Mouse (Mus musculus) midbrain, embryonic 16.5 days (tissue): ENCODE measurements around the gene Kcnip4. TPM values are rescaled to one million over a fixed set of nuclear protein-coding genes. Genes with fewer than 3 reads are reported as not detected.
A peak's percentile ranks its signal among the peaks of the same experiment; 100 is the strongest.

Experiments
- ATAC-seq: fragments of 200-750 bp; cut with Nextera tagmentation; 2 replicates; pipeline ENCODE4 v1.8.0; 2017; ENCODE audit warnings: moderate TSS enrichment
- H3K27ac ChIP-seq: fragments of 300-500 bp; sonication (generic); 2 replicates; pipeline ENCODE4 v1.5.1; 2014; ENCODE audit warnings: mild to moderate bottlenecking, low read length, mixed read lengths
- H3K27me3 ChIP-seq: fragments of 300-500 bp; sonication (generic); 2 replicates; pipeline ENCODE4 v1.6.1; 2014; ENCODE audit warnings: low read depth, low read length, mixed read lengths; ENCODE audit not compliant: control insufficient read depth, insufficient read depth
- H3K36me3 ChIP-seq: fragments of 300-500 bp; sonication (generic); 2 replicates; pipeline ENCODE4 v1.6.1; 2014; ENCODE audit warnings: mild to moderate bottlenecking, low read length, moderate library complexity, mixed read lengths; ENCODE audit not compliant: control insufficient read depth, insufficient read depth
- H3K4me1 ChIP-seq: fragments of 300-500 bp; sonication (generic); 2 replicates; pipeline ENCODE4 v1.6.1; 2014; ENCODE audit warnings: mild to moderate bottlenecking, low read length, mixed read lengths; ENCODE audit not compliant: control insufficient read depth, insufficient read depth
- H3K4me2 ChIP-seq: fragments of 300-500 bp; sonication (generic); 2 replicates; pipeline ENCODE4 v1.6.1; 2014; ENCODE audit warnings: mild to moderate bottlenecking, low read length, mixed read lengths
- H3K4me3 ChIP-seq: fragments of 300-500 bp; sonication (generic); 2 replicates; pipeline ENCODE4 v1.5.1; 2014; ENCODE audit warnings: low read depth, mild to moderate bottlenecking, low read length, moderate library complexity, mixed read lengths
- H3K9ac ChIP-seq: fragments of 300-500 bp; sonication (generic); 2 replicates; pipeline ENCODE4 v1.6.1; 2014; ENCODE audit warnings: low read depth, low read length, mixed read lengths
- H3K9me3 ChIP-seq: fragments of 300-500 bp; sonication (generic); replicated peaks from 2 replicates; pipeline ENCODE4 v1.6.1; 2014; ENCODE audit warnings: mild to moderate bottlenecking, low read length, mixed read lengths; ENCODE audit not compliant: control insufficient read depth, poor library complexity, severe bottlenecking
- WGBS: fragments of 180-500 bp; shearing (Covaris S2); extraction: QIAGEN DNeasy Blood & Tissue Kit; methylation state at CpG from one replicate; pipeline ENCODE4 v1.1.7; 2014; 5-methylcytosine and 5-hydroxymethylcytosine counted together
- polyA plus RNA-seq: library from polyadenylated mRNA; unstranded; fragments of >200 nt; fragmentation: Nextera tagmentation; extraction: Ambion mirVana; gene quantifications from 2 replicates; pipeline ENCODE4 v1.2.1, GENCODE M21; 2015

The Kcnip4 gene
- polyA plus RNA-seq, 1 experiment from 2014 or later, result 22.7 TPM

DNA sequence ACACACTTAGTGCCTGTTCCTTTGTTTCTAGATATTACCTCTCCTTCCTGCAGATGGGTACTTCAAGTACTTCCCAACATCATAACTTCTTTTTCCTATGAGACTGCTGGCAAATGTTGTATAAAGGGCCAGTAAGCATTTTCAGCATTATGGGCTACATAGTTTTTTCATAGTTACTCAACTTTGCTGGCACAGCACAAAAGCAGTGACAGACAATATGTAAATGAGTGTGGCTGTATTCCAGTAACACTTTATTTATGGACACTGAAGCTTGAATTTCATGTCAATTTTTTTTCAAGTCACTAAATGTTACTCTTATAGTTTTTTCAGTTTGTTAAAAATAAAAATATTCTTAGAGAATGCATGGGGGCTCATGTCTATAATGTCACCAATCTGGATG is 105.0 kb downstream of the Kcnip4 start:
- no peak for ATAC-seq
- H3K36me3 ChIP-seq, result no peaks in the 10 kb centered on the region
- H3K4me2 ChIP-seq, result no peak overlapping the region
- H3K27ac ChIP-seq, result no peak overlapping the region
- no peak overlapping the region for H3K9ac ChIP-seq
- H3K4me3 ChIP-seq, result no peak overlapping the region
- no peaks in the 10 kb centered on the region for H3K4me1 ChIP-seq
- no peaks in the 10 kb centered on the region for H3K27me3 ChIP-seq
- no peaks in the 10 kb centered on the region for H3K9me3 ChIP-seq

DNA sequence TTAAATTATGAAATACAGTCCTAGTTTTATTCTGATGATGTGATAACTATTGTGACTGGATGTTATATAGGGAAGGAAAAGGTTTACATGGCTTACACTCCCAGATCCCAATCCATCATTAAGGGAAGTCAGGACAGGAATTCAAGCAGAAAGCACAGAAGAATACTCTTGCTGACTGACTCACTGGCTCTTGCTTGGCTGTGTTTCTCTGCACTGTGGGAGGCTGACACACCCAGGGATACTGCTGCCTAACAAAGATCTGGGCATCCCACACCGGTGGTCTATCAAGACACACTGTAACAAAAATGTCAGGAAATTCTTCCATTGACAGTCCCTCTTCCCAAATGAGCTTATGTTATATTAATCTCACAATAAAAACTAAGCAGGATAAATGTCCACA is 116.4 kb downstream of the Kcnip4 start:
- Histone ChIP-seq H3K4me3 (no peak overlapping the region), H3K9ac (no peak overlapping the region), H3K36me3 (no peaks in the 10 kb centered on the region), H3K27ac (no peak overlapping the region), H3K4me2 (no peak overlapping the region), H3K4me1 (no peaks in the 10 kb centered on the region), H3K27me3 (no peaks in the 10 kb centered on the region), H3K9me3 (no peaks in the 10 kb centered on the region)
- ATAC-seq, result no peak
- WGBS, result 75% methylated on average over 1 of the region's 1 CpGs

DNA sequence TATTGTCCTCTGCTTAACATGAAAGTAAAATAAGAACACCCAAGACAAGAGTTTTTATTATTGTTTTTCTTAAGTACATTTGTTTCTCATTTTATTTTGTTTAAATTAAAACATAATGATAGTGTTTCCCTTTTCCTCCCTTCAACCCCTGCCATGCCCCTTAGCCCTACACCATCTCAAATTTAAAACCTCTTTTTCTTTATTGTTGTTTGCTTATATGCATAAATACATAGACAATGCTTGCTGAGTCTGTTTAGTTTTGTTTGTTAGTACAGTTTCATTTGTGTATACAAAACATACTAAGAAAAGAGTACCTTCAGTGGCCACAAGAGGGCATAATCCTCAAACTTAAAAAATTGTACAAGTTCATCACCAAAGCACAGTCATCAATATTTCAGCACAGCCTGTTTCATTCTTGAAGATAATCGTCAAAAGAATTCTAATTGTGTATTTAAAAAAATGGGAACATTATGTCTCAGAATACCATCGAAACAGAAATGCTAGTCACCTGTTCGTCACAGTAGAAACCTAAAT is 154.1 kb downstream of the Kcnip4 start:
- 41% methylated on average over 3 of the region's 3 CpGs for WGBS
- Histone ChIP-seq H3K9ac (no peak overlapping the region), H3K4me3 (no peak overlapping the region), H3K4me1 (no peaks in the 10 kb centered on the region), H3K27me3 (no peaks in the 10 kb centered on the region), H3K4me2 (no peak overlapping the region), H3K9me3 (no peaks in the 10 kb centered on the region), H3K36me3 (no peaks in the 10 kb centered on the region), H3K27ac (no peak overlapping the region)
- ATAC-seq, result peak; percentile 16; the same call in 1 of the 2 replicates

DNA sequence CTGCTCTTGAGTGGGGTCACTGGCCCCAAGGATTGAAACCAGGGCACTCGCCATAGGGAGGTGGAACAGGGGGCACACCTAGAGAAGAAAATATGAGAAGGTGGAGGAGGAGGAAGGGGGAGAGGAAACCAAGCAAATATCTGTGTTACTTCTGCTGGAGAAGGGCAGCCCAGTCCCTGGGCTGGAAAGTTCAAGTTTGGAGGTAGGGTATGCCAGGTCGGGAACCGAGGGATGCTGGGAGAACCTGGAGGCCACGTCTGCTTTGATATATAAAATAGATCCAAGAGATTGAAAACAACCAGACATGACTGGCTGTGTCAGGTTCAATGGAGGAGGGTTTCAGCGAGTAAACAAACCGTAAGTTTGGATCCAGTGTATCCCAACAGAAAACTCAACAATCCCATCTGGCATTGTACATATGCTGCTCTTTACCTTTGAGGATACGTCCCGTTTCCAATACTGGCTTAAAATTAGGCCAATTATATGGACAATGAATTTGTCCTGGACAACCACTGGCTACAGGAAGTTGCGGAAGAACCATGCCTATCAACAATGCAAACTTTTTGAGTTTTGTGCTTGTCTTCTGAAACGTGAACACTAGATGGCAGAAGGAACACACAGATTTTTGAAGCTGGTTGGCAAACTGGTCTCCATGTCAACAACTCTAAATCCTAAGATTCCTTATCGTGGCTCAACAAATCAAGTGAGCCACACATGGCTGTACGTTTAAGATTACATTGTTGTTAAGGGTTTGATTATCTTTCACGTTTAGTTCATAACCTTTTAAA is 155.9 kb downstream of the Kcnip4 start:
- no peak overlapping the region for H3K4me3 ChIP-seq
- H3K4me1 ChIP-seq, result no peaks in the 10 kb centered on the region
- ATAC-seq, result peak; percentile 47; the same call in 1 of the 2 replicates
- H3K36me3 ChIP-seq, result no peaks in the 10 kb centered on the region
- H3K4me2 ChIP-seq, result no peak overlapping the region
- no peaks in the 10 kb centered on the region for H3K27me3 ChIP-seq
- H3K9ac ChIP-seq, result no peak overlapping the region
- 51% methylated on average over 13 of the region's 13 CpGs for WGBS
- H3K27ac ChIP-seq, result no peak overlapping the region
- no peaks in the 10 kb centered on the region for H3K9me3 ChIP-seq

DNA sequence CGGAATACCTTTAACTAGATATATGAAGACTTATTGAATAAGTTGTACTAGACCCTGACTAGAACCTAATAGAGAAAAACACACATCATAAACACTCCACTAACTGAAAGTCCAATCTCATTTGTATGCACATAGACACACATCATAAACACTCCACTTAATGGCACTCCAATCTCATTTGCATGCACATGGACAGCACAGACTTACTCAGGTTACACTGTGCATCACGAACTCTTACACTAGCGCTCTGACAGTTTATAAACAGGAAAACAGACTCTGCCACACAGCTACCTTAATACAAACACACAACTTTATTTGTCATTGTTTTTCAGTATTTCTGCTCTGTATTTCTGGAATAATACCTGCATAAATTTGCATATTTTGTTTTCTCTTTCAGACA is 168.3 kb downstream of the Kcnip4 start:
- Histone ChIP-seq H3K9me3 (no peaks in the 10 kb centered on the region), H3K27me3 (no peaks in the 10 kb centered on the region), H3K36me3 (no peaks in the 10 kb centered on the region), H3K9ac (no peak overlapping the region), H3K27ac (no peak overlapping the region), H3K4me1 (no peaks in the 10 kb centered on the region), H3K4me2 (no peak overlapping the region), H3K4me3 (no peak overlapping the region)
- WGBS, result 78% methylated on average over 3 of the region's 3 CpGs
- ATAC-seq, result peak; percentile 54; the same call in 1 of the 2 replicates

DNA sequence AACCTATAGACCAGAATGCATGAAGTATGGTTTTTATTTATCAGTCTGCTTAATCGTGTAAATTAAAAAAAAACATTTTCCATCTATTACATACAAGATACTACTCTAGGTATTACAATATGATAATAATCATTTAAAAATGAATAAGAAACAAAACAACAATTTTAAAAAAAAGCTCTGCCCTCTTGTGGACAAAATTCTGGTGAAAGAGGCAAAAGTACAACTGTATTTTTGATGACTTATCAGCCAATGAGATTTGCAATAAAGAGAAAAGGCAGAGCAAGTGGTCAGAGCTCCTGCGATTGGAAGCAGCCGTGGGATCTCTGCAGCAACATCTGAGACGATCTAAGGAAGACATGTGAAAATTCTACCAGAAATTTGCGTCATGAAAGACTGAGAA is 172.6 kb downstream of the Kcnip4 start:
- H3K27ac ChIP-seq, result no peak overlapping the region
- H3K4me1 ChIP-seq, result no peaks in the 10 kb centered on the region; the same call in 1 of the 2 replicates
- no peak for ATAC-seq
- H3K9me3 ChIP-seq, result no peaks in the 10 kb centered on the region
- H3K4me2 ChIP-seq, result no peak overlapping the region
- no peaks in the 10 kb centered on the region for H3K27me3 ChIP-seq
- no peak overlapping the region for H3K4me3 ChIP-seq
- 78% methylated on average over 5 of the region's 5 CpGs for WGBS
- no peaks in the 10 kb centered on the region for H3K36me3 ChIP-seq
- H3K9ac ChIP-seq, result no peak overlapping the region

DNA sequence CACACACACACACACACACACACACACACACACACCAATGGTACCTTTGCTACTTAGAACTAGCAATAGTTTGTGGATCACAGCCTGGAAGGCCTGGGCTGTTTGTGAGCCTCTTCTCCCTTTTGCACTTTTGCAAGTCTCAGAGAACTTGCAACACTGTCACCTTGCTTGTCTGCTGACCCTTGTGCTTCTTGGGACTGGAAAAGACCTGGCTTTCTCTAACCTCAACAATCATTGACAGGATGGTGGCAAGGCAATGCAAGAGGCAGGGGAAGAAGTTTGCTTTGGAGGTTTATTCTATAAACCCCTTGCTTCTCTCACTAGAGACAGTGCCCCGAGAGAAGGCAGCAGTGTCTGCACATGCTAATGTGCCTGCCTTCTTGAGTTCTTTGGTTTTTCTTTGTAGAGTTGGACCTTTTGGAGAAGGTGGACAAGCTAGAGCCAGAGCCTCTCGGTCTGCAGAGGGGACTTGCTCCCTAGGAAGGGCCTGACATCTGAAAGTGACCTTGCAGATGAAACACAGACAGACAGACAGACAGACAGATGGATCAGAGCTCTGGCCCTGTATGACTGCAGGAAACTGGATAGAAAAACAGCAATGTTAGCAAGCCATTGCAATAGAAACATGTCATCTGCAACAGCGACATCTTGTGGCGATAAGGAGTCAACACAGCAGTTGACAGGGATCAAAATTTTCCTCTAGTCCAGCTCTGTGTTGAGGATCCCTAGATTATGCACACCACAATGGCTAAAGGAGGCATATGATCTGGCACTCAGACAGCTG is 174.4 kb downstream of the Kcnip4 start:
- peak; percentile 87 for ATAC-seq
- WGBS, result 29% methylated on average over 4 of the region's 4 CpGs
- no peak overlapping the region for H3K9ac ChIP-seq
- no peak overlapping the region for H3K4me2 ChIP-seq
- H3K27me3 ChIP-seq, result no peaks in the 10 kb centered on the region
- no peak overlapping the region for H3K4me3 ChIP-seq
- H3K27ac ChIP-seq, result no peak overlapping the region
- H3K36me3 ChIP-seq, result no peaks in the 10 kb centered on the region
- no peaks in the 10 kb centered on the region; the same call in 1 of the 2 replicates for H3K4me1 ChIP-seq
- H3K9me3 ChIP-seq, result no peaks in the 10 kb centered on the region

DNA sequence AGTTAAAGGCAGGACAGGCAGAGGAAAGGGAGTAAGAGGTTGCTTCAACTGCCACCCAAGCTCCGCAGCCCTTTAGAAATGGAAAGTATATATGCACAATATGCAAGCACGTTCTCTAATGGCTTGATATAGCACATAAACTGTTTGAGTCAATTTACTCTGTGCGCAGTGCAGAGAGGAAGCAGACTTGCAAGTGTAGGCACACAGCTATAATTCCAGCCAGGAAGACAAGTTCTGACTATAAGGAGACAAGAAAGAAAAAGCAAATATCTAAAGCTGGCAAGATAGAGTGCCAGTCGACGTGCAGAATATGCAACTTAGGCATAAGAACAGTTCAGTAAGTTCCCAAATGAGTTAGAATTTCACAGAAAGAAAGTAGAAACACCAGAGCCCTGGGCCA is 175.2 kb downstream of the Kcnip4 start:
- ATAC-seq, result no peak

DNA sequence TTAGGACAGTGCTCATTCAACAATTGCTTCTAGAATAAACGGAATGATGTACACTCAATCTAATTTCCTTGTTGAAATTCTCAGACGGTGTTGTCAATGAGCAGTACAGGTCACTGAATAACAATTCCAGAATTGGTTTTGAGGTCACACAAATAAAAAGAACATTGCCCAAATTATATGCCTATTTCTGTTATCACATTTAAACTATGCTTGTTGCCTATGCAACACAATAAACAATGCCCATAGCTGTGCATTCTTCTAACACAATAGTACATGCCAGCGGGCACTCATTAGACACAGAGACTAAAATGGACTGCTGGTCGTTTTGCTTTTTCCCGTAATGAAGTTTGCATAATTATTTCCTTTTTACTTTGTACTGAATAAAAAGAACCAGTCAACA is 176.2 kb downstream of the Kcnip4 start:
- Histone ChIP-seq H3K9me3 (no peaks in the 10 kb centered on the region), H3K4me1 (no peaks in the 10 kb centered on the region; the same call in 1 of the 2 replicates), H3K27me3 (no peaks in the 10 kb centered on the region), H3K4me2 (no peak overlapping the region), H3K4me3 (no peak overlapping the region), H3K9ac (no peak overlapping the region), H3K36me3 (no peaks in the 10 kb centered on the region), H3K27ac (no peak overlapping the region)
- no peak for ATAC-seq
- 69% methylated on average over 5 of the region's 5 CpGs for WGBS

More for the DNA sequence above, 175.2 kb downstream of the Kcnip4 start:
- no peaks in the 10 kb centered on the region; the same call in 1 of the 2 replicates for H3K4me1 ChIP-seq
- 87% methylated on average over 5 of the region's 5 CpGs for WGBS
- H3K4me2 ChIP-seq, result no peak overlapping the region
- no peak overlapping the region for H3K4me3 ChIP-seq
- no peak overlapping the region for H3K27ac ChIP-seq
- no peaks in the 10 kb centered on the region for H3K9me3 ChIP-seq
- no peak overlapping the region for H3K9ac ChIP-seq
- H3K36me3 ChIP-seq, result no peaks in the 10 kb centered on the region
- H3K27me3 ChIP-seq, result no peaks in the 10 kb centered on the region
